Mouse (Mus musculus) testis, adult 2 months (tissue): Measurements from ENCODE around the gene Cd68. TPM values are rescaled to one million over a fixed set of nuclear protein-coding genes. Genes with fewer than 3 reads are reported as not detected.

Source experiments
- H3K27ac ChIP-seq: fragments of 200-500 bp; 2 replicates; pipeline ENCODE4 v1.5.1; 2012; ENCODE audit warnings: low read depth, low read length; ENCODE audit not compliant: control insufficient read depth, insufficient read depth
- H3K27me3 ChIP-seq: fragments of 200-500 bp; 2 replicates; pipeline ENCODE4 v1.6.1; 2012; ENCODE audit warnings: mild to moderate bottlenecking, low read length, moderate library complexity; ENCODE audit not compliant: control insufficient read depth, insufficient read depth
- H3K36me3 ChIP-seq: fragments of 200-500 bp; 2 replicates; pipeline ENCODE4 v1.6.1; 2012; ENCODE audit warnings: mild to moderate bottlenecking, low read length; ENCODE audit not compliant: control insufficient read depth, insufficient read depth
- H3K4me1 ChIP-seq: fragments of 200-500 bp; 2 replicates; pipeline ENCODE4 v1.6.1; 2012; ENCODE audit warnings: low read length; ENCODE audit not compliant: control insufficient read depth, insufficient read depth
- H3K4me3 ChIP-seq: fragments of 200-500 bp; 2 replicates; pipeline ENCODE4 v1.5.1; 2012; ENCODE audit warnings: low read depth, mild to moderate bottlenecking, low read length, moderate library complexity, mixed read lengths; ENCODE audit not compliant: control insufficient read depth
- CTCF ChIP-seq: fragments of 200-500 bp; IDR thresholded peaks from 2 replicates; pipeline ENCODE4 v1.5.1; 2012; ENCODE audit warnings: low read depth, mild to moderate bottlenecking, inconsistent platforms, low read length, moderate library complexity; ENCODE audit not compliant: control insufficient read depth, insufficient read depth, insufficient replicate concordance
- POLR2A ChIP-seq: fragments of 200-500 bp; IDR thresholded peaks from 2 replicates; pipeline ENCODE4 v1.6.1; 2012; ENCODE audit warnings: low read depth, mild to moderate bottlenecking, inconsistent platforms, low read length, moderate library complexity; ENCODE audit not compliant: control insufficient read depth
- polyA plus RNA-seq: library from polyadenylated mRNA; depleted of rRNA; stranded (reverse); fragments of >200 nt; gene quantifications from 2 replicates; pipeline ENCODE4 v1.2.3, GENCODE M21; 2012

Cd68 gene
- polyA plus RNA-seq, 1 experiment = 4.4 TPM

- Histone ChIP-seq H3K27ac (no peak overlapping the region), H3K36me3 (no peaks in the 10 kb centered on the region), H3K4me1 (peaks cover 5% of the 10 kb centered on the region), H3K27me3 (no peaks in the 10 kb centered on the region), H3K4me3 (no peak overlapping the region)
- TF ChIP-seq POLR2A (no peak), CTCF (no peak)
Measured at GRCm38 (mm10) chr11:69679144-69679543, 13.2 kb upstream of the Cd68 start.

- H3K4me3 ChIP-seq = peak within 1 kb of the TSS; percentile 95
- TF ChIP-seq POLR2A (peak; percentile 91), CTCF (no peak)
- no peaks in the 10 kb centered on the region for H3K27me3 ChIP-seq
- H3K4me1 ChIP-seq = 0 out of 2 replicates have a peak, but pooled peaks cover 2% of the 10 kb centered on the region
- H3K27ac ChIP-seq = peak within 1 kb of the TSS; percentile 98
- H3K36me3 ChIP-seq = peaks cover 1% of the 10 kb centered on the region
Measured at GRCm38 (mm10) chr11:69672211-69672706, 6.3 kb upstream of the Cd68 start, which contains the start of gene Eif4a1. Gene Eif4a1, minus strand, starts transcription at chr11:69672423.

DNA sequence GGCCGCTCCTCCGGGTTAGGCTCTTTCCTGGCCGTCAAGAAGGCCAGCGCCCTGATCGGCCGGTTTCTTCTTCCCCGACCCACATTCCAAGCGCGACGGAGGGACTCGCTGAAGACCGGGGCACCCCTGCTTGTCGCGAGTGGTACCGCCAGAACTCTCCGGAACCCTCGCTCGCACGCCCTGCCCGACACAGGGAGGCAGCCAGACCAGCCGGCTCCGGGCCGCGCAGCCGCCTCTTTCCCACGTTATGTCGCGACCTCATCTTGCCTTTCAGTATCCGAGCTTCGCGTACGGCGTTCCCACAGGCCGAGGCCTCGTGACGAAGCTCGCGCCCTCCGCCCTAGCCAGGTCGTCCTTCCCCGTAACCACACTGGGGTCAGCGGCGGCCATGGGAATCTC is 5.8 kb upstream of the Cd68 start:
- no peak for TF ChIP-seq POLR2A
- no peak for TF ChIP-seq CTCF

DNA sequence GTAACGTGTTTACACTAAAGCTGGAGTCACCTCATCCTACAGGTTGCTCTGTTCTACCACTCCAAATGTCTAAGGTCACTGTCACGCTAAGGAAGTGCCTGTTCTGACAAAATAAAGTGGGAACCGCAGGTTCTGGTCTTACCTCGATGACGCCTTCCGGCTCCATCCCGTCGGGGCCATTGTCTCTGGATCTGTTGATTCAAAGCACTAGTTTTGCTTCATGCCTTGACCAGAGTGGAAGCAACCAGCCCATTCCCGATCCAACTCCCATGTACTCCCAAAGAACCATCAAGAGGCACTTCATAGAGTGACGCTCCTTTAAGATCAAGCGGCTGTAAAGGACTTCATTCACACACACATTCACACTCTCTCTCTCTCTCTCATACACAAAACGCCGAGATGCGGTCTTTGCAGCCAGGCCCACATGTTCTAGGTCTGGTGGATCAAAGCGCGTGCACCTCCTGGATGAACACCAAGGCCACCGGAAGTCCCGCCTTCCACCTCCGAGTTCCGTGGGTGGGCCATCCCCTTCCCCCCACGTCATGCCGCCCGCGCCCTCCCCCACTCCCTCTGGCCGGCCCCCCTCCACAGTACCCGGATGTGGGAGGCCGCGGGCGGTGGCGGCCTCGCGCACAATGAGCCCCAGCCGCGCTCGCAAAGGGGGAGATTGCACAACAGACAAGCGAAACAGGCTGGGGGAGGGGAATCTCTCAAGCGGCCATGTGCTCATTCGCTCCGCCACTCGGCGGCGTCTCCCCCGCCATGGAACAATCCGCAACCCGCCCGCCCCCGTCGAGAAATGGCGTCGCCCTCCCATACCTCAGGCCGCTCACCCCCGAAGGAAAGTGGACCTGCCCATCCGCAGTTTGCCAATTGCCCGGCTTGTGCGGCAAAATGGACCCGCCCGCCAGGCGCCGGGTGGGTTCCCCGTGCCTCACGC is 5.1 kb upstream of the Cd68 start:
- Histone ChIP-seq H3K36me3 (peaks cover 1% of the 10 kb centered on the region), H3K4me1 (0 out of 2 replicates have a peak, but pooled peaks cover 2% of the 10 kb centered on the region), H3K27ac (peak overlapping the region; percentile 98), H3K4me3 (peak overlapping the region; percentile 95), H3K27me3 (no peaks in the 10 kb centered on the region)
- TF ChIP-seq CTCF = no peak
- TF ChIP-seq POLR2A = peak; percentile 49

More for the DNA sequence above, 5.8 kb upstream of the Cd68 start:
- no peaks in the 10 kb centered on the region for H3K27me3 ChIP-seq
- peak overlapping the region; percentile 98 for H3K27ac ChIP-seq
- peaks cover 1% of the 10 kb centered on the region for H3K36me3 ChIP-seq
- peak overlapping the region; percentile 95 for H3K4me3 ChIP-seq
- H3K4me1 ChIP-seq = 0 out of 2 replicates have a peak, but pooled peaks cover 2% of the 10 kb centered on the region

DNA sequence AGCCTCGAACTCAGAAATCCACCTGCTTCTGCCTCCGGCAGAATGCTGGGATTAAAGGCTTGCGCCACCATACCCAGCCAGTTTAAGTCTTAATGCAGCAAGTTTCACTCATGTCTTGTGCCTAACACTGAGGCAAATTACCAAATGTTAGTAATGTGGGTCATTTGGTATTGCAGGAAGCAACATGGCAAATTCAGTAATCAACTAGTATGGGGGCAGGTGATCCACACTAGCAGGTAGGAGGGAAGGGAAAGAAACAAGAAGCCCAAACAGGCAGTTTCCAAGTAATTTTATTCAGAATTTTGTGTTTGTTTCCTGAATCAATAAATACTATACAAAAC is 682 bp upstream of the Cd68 start:
- Histone ChIP-seq H3K27me3 (no peaks in the 10 kb centered on the region), H3K36me3 (peaks cover 1% of the 10 kb centered on the region; the same call in 1 of the 2 replicates), H3K4me3 (no peak overlapping the region), H3K27ac (no peak overlapping the region), H3K4me1 (peaks cover 6% of the 10 kb centered on the region)
- TF ChIP-seq CTCF (no peak), POLR2A (no peak)

- no peaks in the 10 kb centered on the region for H3K27me3 ChIP-seq
- TF ChIP-seq CTCF (no peak), POLR2A (no peak)
- no peak overlapping the region for H3K27ac ChIP-seq
- H3K4me3 ChIP-seq = no peak overlapping the region
- peaks cover 1% of the 10 kb centered on the region; the same call in 1 of the 2 replicates for H3K36me3 ChIP-seq
- peaks cover 6% of the 10 kb centered on the region for H3K4me1 ChIP-seq
Measured at GRCm38 (mm10) chr11:69665457-69665960, 444 bp downstream of the Cd68 start.

GRCm38 (mm10) chr11:69664841-69665240 is 1.1 kb downstream of the Cd68 start:
- TF ChIP-seq CTCF (no peak), POLR2A (no peak)
- Histone ChIP-seq H3K27ac (no peak overlapping the region), H3K27me3 (no peaks in the 10 kb centered on the region), H3K4me1 (peaks cover 6% of the 10 kb centered on the region), H3K36me3 (peaks cover 1% of the 10 kb centered on the region; the same call in 1 of the 2 replicates), H3K4me3 (no peak overlapping the region)
